Mouse (Mus musculus) heart, adult 2 months (tissue): ENCODE measurements at regions not wholly inside any gene's neighbourhood (a gene's known extent, or its start where the extent isn't known, plus 50 kb on each side); places are given as distances from the start of the nearest gene placed in this dataset.

Experiments used
- CTCF ChIP-seq: fragments of 200-600 bp; IDR thresholded peaks from 2 replicates; pipeline ENCODE4 v1.8.1; 2022; ENCODE audit warnings: antibody characterized with exemption, mild to moderate bottlenecking, moderate library complexity
- EP300 ChIP-seq: fragments of 200-500 bp; IDR thresholded peaks from 2 replicates; pipeline ENCODE4 v1.6.1; 2011; ENCODE audit warnings: low read depth, low read length, control low read depth; ENCODE audit not compliant: insufficient read depth
- POLR2A ChIP-seq: fragments of 200-500 bp; IDR thresholded peaks from 2 replicates; pipeline ENCODE4 v1.6.1; 2011; ENCODE audit warnings: mild to moderate bottlenecking, low read depth, low read length, control low read depth; ENCODE audit not compliant: insufficient read depth

- TF ChIP-seq EP300, result no peak
- TF ChIP-seq CTCF, result no peak
- no peak for TF ChIP-seq POLR2A
These were observed 263.5 kb upstream of the Cxxc4 start for GRCm38 (mm10) chr3:133972774-133973173.
